Mouse (Mus musculus): ENCODE data around the gene Ung. TPM values are rescaled to one million over a fixed set of nuclear protein-coding genes. Genes with fewer than 3 reads are reported as not detected.

Gene Ung
- polyA plus RNA-seq, 1 experiment from 2014 or later = 44.0 TPM

DNA sequence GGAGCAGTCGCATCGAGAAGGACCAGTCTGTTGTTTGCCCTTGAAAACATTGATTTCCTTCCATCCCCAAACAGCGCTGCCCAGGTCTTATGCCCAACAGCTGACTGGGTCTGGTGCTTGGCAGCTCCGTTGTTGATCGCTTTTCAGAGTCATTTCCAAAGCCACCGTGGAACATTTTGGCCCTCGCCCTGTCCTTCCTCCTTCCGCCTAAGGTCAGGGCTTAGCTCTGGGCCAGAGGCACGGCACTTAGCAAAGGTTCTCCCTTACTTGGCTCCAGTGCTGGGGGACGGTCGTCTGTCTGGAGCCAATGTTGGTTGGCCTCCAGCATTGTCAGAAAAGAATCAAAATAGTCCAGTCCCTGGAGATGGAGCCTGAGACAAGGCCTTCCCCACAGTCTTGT, 49.4 kb downstream of the Ung start:
- H3K4me2 ChIP-seq = no peak overlapping the region
- WGBS = 80% methylated on average over 11 of the region's 11 CpGs
- H3K27me3 ChIP-seq (ENCODE audit: insufficient read depth, low read length) = no peaks in the 10 kb centered on the region
- H3K9ac ChIP-seq = no peak overlapping the region
- DNase-seq = no peak
- no peaks in the 10 kb centered on the region for H3K9me3 ChIP-seq (ENCODE audit: low read depth, low read length)
- no peak overlapping the region for H3K4me3 ChIP-seq (ENCODE audit: low read depth, low read length)
- no peak overlapping the region for H3K27ac ChIP-seq (ENCODE audit: low read depth)
- ATAC-seq (ENCODE audit: insufficient read depth) = no peak
- no peaks in the 10 kb centered on the region for H3K4me1 ChIP-seq (ENCODE audit: insufficient read depth)
- H3K36me3 ChIP-seq (ENCODE audit: insufficient read depth) = no peaks in the 10 kb centered on the region
- no peak for TF ChIP-seq CTCF (IDR thresholded peaks at IDR 0.05; ENCODE audit: low read depth)

DNA sequence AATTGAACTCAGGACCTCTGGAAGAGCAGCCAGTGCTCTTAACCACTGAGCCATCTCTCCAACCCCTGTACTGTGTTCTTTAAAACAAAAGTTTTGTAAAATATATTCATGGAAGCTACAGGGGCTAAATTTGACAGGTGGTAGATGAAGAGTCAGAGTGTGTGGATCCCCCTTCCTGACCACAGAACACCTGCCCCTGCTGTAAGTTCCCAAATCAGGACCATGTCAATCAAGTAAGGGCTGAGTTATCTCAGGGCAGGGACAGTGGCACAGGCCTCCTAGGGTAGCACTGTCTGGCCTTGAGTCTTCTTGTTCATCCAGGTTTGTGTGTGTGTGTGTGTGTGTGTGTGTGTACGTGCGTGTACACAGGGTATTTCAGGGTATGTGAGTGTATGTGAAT, 53.3 kb downstream of the Ung start:
- no peak for TF ChIP-seq CTCF (IDR thresholded peaks at IDR 0.05; ENCODE audit: low read depth)
- ATAC-seq (ENCODE audit: insufficient read depth) (no peak), DNase-seq (no peak)

DNA sequence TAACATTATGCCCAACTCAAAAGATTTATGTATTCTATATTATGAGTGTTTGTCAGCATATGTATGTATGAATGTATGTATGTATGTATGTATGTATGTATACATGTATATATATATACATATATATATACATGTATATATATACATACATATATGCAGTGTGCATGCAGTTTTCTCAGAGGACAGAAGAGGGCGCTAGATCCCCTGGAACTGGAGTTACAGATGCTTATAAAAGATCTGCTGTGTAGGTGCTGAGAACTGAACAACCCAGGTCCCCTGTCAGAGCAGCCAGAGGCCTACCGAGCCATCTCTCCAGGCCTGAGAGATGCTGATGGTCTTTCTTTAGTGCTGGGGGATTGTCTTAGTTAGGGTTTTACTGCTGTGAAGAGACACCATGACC, 56.9 kb downstream of the Ung start:
- DNase-seq = no peak
- Histone ChIP-seq H3K27me3 (ENCODE audit: insufficient read depth, low read length) (no peaks in the 10 kb centered on the region), H3K36me3 (ENCODE audit: insufficient read depth) (no peaks in the 10 kb centered on the region), H3K4me3 (ENCODE audit: low read depth, low read length) (no peak overlapping the region), H3K9ac (no peak overlapping the region), H3K4me1 (ENCODE audit: insufficient read depth) (no peaks in the 10 kb centered on the region), H3K9me3 (ENCODE audit: low read depth, low read length) (no peaks in the 10 kb centered on the region), H3K4me2 (no peak overlapping the region), H3K27ac (ENCODE audit: low read depth) (no peak overlapping the region)
- WGBS = 76% methylated on average over 2 of the region's 2 CpGs
- no peak for TF ChIP-seq CTCF (IDR thresholded peaks at IDR 0.05; ENCODE audit: low read depth)
- no peak for ATAC-seq (ENCODE audit: insufficient read depth)

More for the DNA sequence above, 53.3 kb downstream of the Ung start:
- 93% methylated on average over 2 of the region's 2 CpGs for WGBS
- no peaks in the 10 kb centered on the region for H3K36me3 ChIP-seq (ENCODE audit: insufficient read depth)
- no peak overlapping the region for H3K9ac ChIP-seq
- H3K27me3 ChIP-seq (ENCODE audit: insufficient read depth, low read length) = no peaks in the 10 kb centered on the region
- no peaks in the 10 kb centered on the region for H3K9me3 ChIP-seq (ENCODE audit: low read depth, low read length)
- no peak overlapping the region for H3K4me2 ChIP-seq
- no peaks in the 10 kb centered on the region for H3K4me1 ChIP-seq (ENCODE audit: insufficient read depth)
- H3K4me3 ChIP-seq (ENCODE audit: low read depth, low read length) = no peak overlapping the region
- H3K27ac ChIP-seq (ENCODE audit: low read depth) = no peak overlapping the region

Other genes starting within 250 kb of the Ung start
- gene Coro1c, start 221.6 kb upstream of the Ung start, polyA plus RNA-seq (2014; fragmentation: Nextera tagmentation; extraction: Ambion mirVana) = 151 and 165 TPM in 2 replicates
- gene Ssh1, start 136.5 kb upstream of the Ung start, polyA plus RNA-seq (2014; fragmentation: Nextera tagmentation; extraction: Ambion mirVana) = 25.0 and 29.9 TPM in 2 replicates
- gene Dao, start 126.7 kb upstream of the Ung start, polyA plus RNA-seq (2014; fragmentation: Nextera tagmentation; extraction: Ambion mirVana) = not detected in 2 replicates
- 10.7 and 10.8 TPM in 2 replicates for gene Usp30, start 64.9 kb upstream of the Ung start, polyA plus RNA-seq (2014; fragmentation: Nextera tagmentation; extraction: Ambion mirVana)
- 0.11 and 0.22 TPM in 2 replicates for gene Svop, start 38.8 kb upstream of the Ung start, polyA plus RNA-seq (2014; fragmentation: Nextera tagmentation; extraction: Ambion mirVana)
- gene Alkbh2, start 2.2 kb upstream of the Ung start, polyA plus RNA-seq (2014; fragmentation: Nextera tagmentation; extraction: Ambion mirVana) = 8.9 and 11.3 TPM in 2 replicates
- gene Acacb, start 16.1 kb downstream of the Ung start, polyA plus RNA-seq (2014; fragmentation: Nextera tagmentation; extraction: Ambion mirVana) = 1.7 and 2.3 TPM in 2 replicates
- 0.16 and 0.22 TPM in 2 replicates for gene Foxn4, start 143.4 kb downstream of the Ung start, polyA plus RNA-seq (2014; fragmentation: Nextera tagmentation; extraction: Ambion mirVana)
- 2.5 and 2.8 TPM in 2 replicates for gene Myo1h, start 158.8 kb downstream of the Ung start, polyA plus RNA-seq (2014; fragmentation: Nextera tagmentation; extraction: Ambion mirVana)

Data from lung, embryonic 14.5 days (tissue).